Mouse (Mus musculus): ENCODE measurements around the gene Nub1. TPM values are rescaled to one million over a fixed set of nuclear protein-coding genes. Genes with fewer than 3 reads are reported as not detected.

Nub1 gene
- polyA plus RNA-seq, 1 experiment, result 1.1 TPM

DNA sequence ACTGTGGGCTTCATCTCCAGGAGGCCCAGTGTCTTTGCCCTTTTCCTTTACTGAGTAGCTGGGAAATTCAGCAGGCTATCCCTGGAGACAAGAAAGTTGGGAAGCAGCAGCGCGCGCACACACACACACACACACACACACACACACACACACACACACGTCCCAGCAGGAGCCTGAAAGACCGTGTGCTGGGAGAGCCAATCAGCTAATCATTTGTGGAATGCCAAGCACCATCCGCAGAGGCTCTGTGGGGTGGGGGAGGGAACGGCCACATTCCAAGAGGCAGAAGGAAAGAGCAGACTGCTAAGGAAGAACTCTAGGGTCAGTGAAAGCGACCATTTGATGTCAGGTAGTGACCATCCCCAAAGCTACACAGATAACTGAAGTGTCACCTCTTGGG is 47.8 kb downstream of the Nub1 start:
- H3K4me1 ChIP-seq (ENCODE audit: control insufficient read depth), result peaks cover 6% of the 10 kb centered on the region
- TF ChIP-seq GATA1 (IDR thresholded peaks at IDR 0.05; ENCODE audit: low read length), result no peak
- TF ChIP-seq TAL1 (IDR thresholded peaks at IDR 0.05; ENCODE audit: low read length), result no peak
- no peaks in the 10 kb centered on the region for H3K36me3 ChIP-seq (ENCODE audit: control insufficient read depth)
- H3K4me3 ChIP-seq (replicated peaks), result no peak overlapping the region
- H3K27me3 ChIP-seq (ENCODE audit: control insufficient read depth), result peaks cover 43% of the 10 kb centered on the region
- no peaks in the 10 kb centered on the region for H3K9me3 ChIP-seq (ENCODE audit: control insufficient read depth, low read length)

DNA sequence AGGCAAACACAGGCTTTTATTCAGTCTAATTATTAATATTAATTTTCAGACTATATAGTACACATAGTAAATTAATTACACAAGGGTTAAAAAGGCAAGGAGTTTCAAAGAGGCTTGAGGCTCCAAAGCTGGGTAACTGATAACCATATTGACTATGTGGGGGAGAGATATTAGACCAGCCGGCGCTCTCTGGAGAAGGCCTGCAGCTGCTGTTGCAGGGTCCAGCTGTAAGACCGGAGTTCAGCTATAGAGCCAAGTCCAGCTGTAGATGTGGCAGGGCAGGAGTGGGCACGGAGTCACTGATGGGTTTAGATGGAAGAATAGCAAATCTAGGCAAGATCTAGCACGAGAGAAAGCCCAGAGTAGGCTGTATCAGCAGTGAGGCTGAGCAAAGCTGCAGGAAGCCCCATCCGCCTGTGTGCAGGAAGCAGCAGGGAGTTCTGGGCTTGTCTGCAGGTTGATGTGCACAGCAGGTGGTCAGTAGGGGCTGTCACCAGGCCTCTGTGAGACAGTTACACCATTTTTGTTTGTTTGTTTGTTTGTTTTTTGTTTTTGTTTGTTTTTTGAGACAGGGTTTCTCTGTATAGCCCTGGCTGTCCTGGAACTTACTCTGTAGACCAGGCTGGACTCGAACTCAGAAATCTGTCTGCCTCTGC is 48.6 kb downstream of the Nub1 start:
- peaks cover 6% of the 10 kb centered on the region for H3K4me1 ChIP-seq (ENCODE audit: control insufficient read depth)
- no peaks in the 10 kb centered on the region for H3K36me3 ChIP-seq (ENCODE audit: control insufficient read depth)
- no peak for TF ChIP-seq GATA1 (IDR thresholded peaks at IDR 0.05; ENCODE audit: low read length)
- TF ChIP-seq TAL1 (IDR thresholded peaks at IDR 0.05; ENCODE audit: low read length), result no peak
- H3K4me3 ChIP-seq (replicated peaks), result no peak overlapping the region
- H3K9me3 ChIP-seq (ENCODE audit: control insufficient read depth, low read length), result no peaks in the 10 kb centered on the region
- peaks cover 36% of the 10 kb centered on the region for H3K27me3 ChIP-seq (ENCODE audit: control insufficient read depth)

GRCm38 (mm10) chr5:24737595-24737994 is 52.3 kb downstream of the Nub1 start:
- Histone ChIP-seq H3K9me3 (ENCODE audit: control insufficient read depth, low read length) (no peaks in the 10 kb centered on the region), H3K36me3 (ENCODE audit: control insufficient read depth) (no peaks in the 10 kb centered on the region), H3K27me3 (ENCODE audit: control insufficient read depth) (peaks cover 4% of the 10 kb centered on the region; the same call in 1 of the 2 replicates), H3K4me3 (replicated peaks) (no peak overlapping the region), H3K4me1 (ENCODE audit: control insufficient read depth) (peaks cover 6% of the 10 kb centered on the region)
- TF ChIP-seq GATA1 (IDR thresholded peaks at IDR 0.05; ENCODE audit: low read length) (no peak), TAL1 (IDR thresholded peaks at IDR 0.05; ENCODE audit: low read length) (no peak)

GRCm38 (mm10) chr5:24738517-24738916 is 53.2 kb downstream of the Nub1 start:
- H3K4me1 ChIP-seq (ENCODE audit: control insufficient read depth), result peaks cover 4% of the 10 kb centered on the region
- H3K4me3 ChIP-seq (replicated peaks), result no peak overlapping the region
- no peaks in the 10 kb centered on the region for H3K36me3 ChIP-seq (ENCODE audit: control insufficient read depth)
- H3K9me3 ChIP-seq (ENCODE audit: control insufficient read depth, low read length), result no peaks in the 10 kb centered on the region
- peaks cover 4% of the 10 kb centered on the region; the same call in 1 of the 2 replicates for H3K27me3 ChIP-seq (ENCODE audit: control insufficient read depth)
- TF ChIP-seq TAL1 (IDR thresholded peaks at IDR 0.05; ENCODE audit: low read length) (no peak), GATA1 (IDR thresholded peaks at IDR 0.05; ENCODE audit: low read length) (no peak)

DNA sequence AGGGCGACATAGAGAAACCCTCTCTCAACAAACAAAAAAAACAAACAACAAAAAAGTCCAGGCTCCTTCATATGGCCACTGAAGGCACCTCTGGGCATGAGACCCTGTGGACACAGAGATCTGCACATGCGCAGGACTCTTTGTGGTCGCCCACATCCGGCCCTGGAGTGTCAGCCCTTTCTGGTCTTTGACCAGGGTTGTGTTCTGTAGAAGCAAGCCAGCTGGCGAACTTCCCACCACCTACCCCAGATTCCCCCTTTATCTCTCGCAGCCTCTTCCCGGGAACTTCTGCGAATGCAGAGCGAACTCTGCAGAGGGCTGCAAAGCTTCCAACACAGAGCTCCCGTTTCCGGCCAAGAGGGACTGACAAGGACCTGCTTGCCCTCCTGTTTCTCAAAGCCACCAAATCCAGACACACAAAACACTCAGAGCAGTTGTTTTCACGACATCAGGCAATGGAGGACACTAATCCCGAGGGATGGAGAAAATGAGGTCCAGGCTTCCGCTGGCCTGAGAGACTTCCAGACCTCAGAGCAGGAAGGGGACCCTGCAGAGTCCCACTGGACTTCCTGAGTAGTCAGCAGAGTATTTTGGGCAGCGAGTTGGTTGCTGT is 53.9 kb downstream of the Nub1 start:
- H3K27me3 ChIP-seq (ENCODE audit: control insufficient read depth), result peaks cover 4% of the 10 kb centered on the region; the same call in 1 of the 2 replicates
- H3K9me3 ChIP-seq (ENCODE audit: control insufficient read depth, low read length), result no peaks in the 10 kb centered on the region
- no peaks in the 10 kb centered on the region for H3K4me1 ChIP-seq (ENCODE audit: control insufficient read depth)
- H3K4me3 ChIP-seq (replicated peaks), result no peak overlapping the region
- no peaks in the 10 kb centered on the region for H3K36me3 ChIP-seq (ENCODE audit: control insufficient read depth)
- TF ChIP-seq GATA1 (IDR thresholded peaks at IDR 0.05; ENCODE audit: low read length) (no peak), TAL1 (IDR thresholded peaks at IDR 0.05; ENCODE audit: low read length) (no peak)

DNA sequence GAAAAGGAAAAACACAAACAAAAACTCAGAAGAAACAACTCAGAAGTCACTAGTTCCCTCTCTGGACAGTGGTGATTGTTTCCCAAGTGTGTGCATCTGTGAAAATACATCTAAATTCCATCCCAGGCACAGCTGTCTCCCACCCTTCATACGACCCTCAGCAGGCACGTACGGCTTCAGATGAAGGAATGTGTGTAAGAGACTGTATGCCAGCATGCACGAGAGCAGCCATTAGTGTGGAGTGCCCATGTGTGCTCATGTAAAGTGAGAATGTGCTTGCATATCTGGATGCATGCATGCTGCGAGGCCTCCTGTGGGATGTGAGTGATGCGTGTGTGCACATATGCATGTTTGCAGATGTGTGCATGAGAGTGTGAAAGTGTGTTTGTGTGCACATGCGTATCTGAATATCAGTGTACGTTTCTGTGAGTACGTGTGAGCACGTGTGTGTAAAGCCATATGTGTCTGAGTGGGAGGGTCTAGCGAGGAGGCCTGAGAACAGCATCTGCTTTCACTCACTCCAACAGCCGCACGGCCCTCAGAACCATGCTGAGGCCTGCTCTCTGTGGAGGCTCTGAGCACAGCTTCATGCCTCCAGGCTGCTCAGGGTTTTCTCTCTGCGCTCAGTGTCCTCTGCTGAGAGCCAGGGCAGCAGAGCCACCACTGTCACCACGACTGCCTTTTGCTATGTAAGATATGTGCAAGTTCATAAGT is 56.0 kb downstream of the Nub1 start:
- H3K9me3 ChIP-seq (ENCODE audit: control insufficient read depth, low read length), result no peaks in the 10 kb centered on the region
- H3K4me1 ChIP-seq (ENCODE audit: control insufficient read depth), result no peaks in the 10 kb centered on the region
- TF ChIP-seq TAL1 (IDR thresholded peaks at IDR 0.05; ENCODE audit: low read length) (no peak), GATA1 (IDR thresholded peaks at IDR 0.05; ENCODE audit: low read length) (no peak)
- no peaks in the 10 kb centered on the region for H3K36me3 ChIP-seq (ENCODE audit: control insufficient read depth)
- no peak overlapping the region for H3K4me3 ChIP-seq (replicated peaks)
- peaks cover 4% of the 10 kb centered on the region; the same call in 1 of the 2 replicates for H3K27me3 ChIP-seq (ENCODE audit: control insufficient read depth)

DNA sequence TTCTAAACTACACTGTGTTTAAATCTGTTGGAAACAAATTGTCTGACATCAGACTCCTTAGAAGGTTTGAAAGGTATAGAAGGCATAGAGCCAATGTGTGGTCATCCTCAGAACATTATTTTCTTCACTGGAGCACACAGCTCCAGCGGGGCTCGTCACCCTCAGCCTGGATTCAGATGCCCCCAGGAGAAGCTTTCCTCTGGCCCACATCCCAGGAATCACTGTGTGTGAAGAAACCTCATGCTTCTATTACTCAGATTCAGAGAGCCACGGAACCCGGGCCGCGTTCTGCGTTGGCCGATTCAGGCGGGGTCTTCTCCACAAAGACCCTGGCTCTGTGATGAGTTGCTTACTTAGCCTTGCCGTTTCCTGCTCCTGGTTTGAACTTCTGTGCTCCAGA is 58.6 kb downstream of the Nub1 start:
- Histone ChIP-seq H3K36me3 (ENCODE audit: control insufficient read depth) (no peaks in the 10 kb centered on the region), H3K4me3 (replicated peaks) (no peak overlapping the region), H3K9me3 (ENCODE audit: control insufficient read depth, low read length) (no peaks in the 10 kb centered on the region), H3K27me3 (ENCODE audit: control insufficient read depth) (peaks cover 10% of the 10 kb centered on the region), H3K4me1 (ENCODE audit: control insufficient read depth) (no peaks in the 10 kb centered on the region; the same call in 1 of the 2 replicates)
- TF ChIP-seq TAL1 (IDR thresholded peaks at IDR 0.05; ENCODE audit: low read length) (no peak), GATA1 (IDR thresholded peaks at IDR 0.05; ENCODE audit: low read length) (no peak)

DNA sequence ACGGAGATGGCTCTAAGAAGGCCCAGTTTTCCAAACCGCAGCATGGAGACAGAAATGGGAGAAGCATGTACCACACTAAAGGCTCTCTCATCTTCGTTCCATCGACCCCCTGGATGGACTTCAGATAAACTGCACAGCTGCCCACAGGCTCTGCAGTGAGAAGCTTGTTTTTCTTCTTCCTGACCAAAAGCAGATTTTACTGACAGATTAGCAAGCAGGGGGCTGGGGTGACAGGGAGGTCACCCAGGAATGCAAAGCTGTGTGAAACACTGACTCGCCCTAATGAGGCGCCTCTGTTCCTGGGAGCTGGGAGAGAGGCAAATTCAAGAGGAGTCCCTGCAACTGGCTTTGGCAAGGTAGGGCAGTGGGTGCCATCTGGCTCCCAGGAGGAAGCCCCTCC is 62.2 kb downstream of the Nub1 start:
- H3K4me1 ChIP-seq (ENCODE audit: control insufficient read depth), result peaks cover 18% of the 10 kb centered on the region
- H3K9me3 ChIP-seq (ENCODE audit: control insufficient read depth, low read length), result no peaks in the 10 kb centered on the region

DNA sequence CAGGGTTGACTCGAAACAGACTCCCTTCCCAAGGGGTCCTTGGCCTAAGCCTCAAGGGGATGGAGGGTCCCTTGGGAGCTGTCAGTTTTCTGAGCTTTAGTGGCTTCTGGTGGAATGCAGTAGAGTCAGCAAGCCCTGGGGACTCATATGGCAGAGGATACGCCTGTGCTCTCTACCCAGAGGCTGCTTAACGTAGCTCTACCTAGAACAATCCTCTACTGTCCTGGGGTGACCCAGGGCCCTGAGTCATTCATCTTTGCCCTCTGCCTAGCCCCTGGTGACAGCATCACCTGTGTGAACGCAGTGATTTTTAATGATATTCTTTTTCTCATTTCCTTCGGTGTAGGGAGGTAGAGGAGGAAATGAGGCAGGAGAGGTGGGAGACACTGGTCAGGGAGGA is 64.4 kb downstream of the Nub1 start:
- H3K9me3 ChIP-seq (ENCODE audit: control insufficient read depth, low read length), result no peaks in the 10 kb centered on the region
- H3K4me1 ChIP-seq (ENCODE audit: control insufficient read depth), result peaks cover 18% of the 10 kb centered on the region
- TF ChIP-seq GATA1 (IDR thresholded peaks at IDR 0.05; ENCODE audit: low read length) (no peak), TAL1 (IDR thresholded peaks at IDR 0.05; ENCODE audit: low read length) (no peak)
- no peak overlapping the region for H3K4me3 ChIP-seq (replicated peaks)
- peaks cover 31% of the 10 kb centered on the region for H3K27me3 ChIP-seq (ENCODE audit: control insufficient read depth)
- no peaks in the 10 kb centered on the region for H3K36me3 ChIP-seq (ENCODE audit: control insufficient read depth)

More for the DNA sequence above, 62.2 kb downstream of the Nub1 start:
- Histone ChIP-seq H3K36me3 (ENCODE audit: control insufficient read depth) (no peaks in the 10 kb centered on the region), H3K4me3 (replicated peaks) (no peak overlapping the region), H3K27me3 (ENCODE audit: control insufficient read depth) (peaks cover 25% of the 10 kb centered on the region)
- no peak for TF ChIP-seq TAL1 (IDR thresholded peaks at IDR 0.05; ENCODE audit: low read length)
- TF ChIP-seq GATA1 (IDR thresholded peaks at IDR 0.05; ENCODE audit: low read length), result no peak

All from erythroblast, embryonic 14.5 days (primary cell).